Mouse (Mus musculus) ES-Bruce4 (cell line): ENCODE data around the gene Med23.

Source experiments
- CTCF ChIP-seq: IDR thresholded peaks from one replicate; pipeline ENCODE4 v1.8.1; 2011; ENCODE audit warnings: low read depth, low read length
- EP300 ChIP-seq: IDR thresholded peaks from 2 replicates; pipeline ENCODE4 v1.6.1; 2011; ENCODE audit warnings: low read depth, low read length; ENCODE audit not compliant: insufficient read depth
- POLR2A ChIP-seq: IDR thresholded peaks from one replicate; pipeline ENCODE4 v1.8.1; 2011; ENCODE audit warnings: low read length; ENCODE audit not compliant: insufficient read depth

DNA sequence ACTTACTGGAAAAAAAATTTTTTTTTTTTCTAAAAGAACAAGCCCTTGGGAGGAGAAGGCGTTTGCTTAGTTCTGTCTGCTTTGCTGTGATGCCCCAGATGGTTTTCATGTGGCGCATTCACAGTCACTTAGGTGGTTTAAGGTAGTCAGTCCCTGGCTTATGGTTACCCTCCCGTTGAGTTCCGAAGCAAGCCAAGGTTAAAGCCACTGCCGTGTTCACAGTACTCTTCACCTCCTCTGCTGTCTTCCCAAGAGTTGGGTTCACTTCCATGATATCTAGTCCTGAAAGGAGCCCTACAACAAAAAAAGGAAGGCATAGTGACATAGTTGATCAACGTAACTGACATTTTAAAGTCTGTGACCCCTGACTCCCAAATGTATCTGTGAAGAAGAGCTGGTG, 45.7 kb downstream of the Med23 start:
- TF ChIP-seq POLR2A (no peak), CTCF (no peak), EP300 (no peak)
